Mouse (Mus musculus): ENCODE data around the gene Clk2. TPM values are rescaled to one million over a fixed set of nuclear protein-coding genes. Genes with fewer than 3 reads are reported as not detected.
A peak's percentile ranks its signal among the peaks of the same experiment; 100 is the strongest.
"Not testable (repeated sequence)": the region's sequence is repeated elsewhere in the genome, so short reads cannot be mapped to it uniquely, and the experiment has no call there.

Gene Clk2
- polyA plus RNA-seq, 1 experiment from 2014 or later, result 18.0 TPM

GRCm38 (mm10) chr3:89156951-89157350 is 7.6 kb upstream of the Clk2 start:
- Histone ChIP-seq H3K27ac (ENCODE audit: low read length) (no peak overlapping the region), H3K4me3 (ENCODE audit: low read length) (no peak overlapping the region), H3K9me3 (ENCODE audit: control insufficient read depth, low read length) (no peaks in the 10 kb centered on the region), H3K27me3 (replicated peaks; ENCODE audit: control insufficient read depth, insufficient read depth, low read length) (0 out of 2 replicates have a peak, but pooled peaks cover 3% of the 10 kb centered on the region), H3K4me1 (ENCODE audit: control insufficient read depth, insufficient read depth, low read length) (peaks cover 10% of the 10 kb centered on the region), H3K36me3 (ENCODE audit: control insufficient read depth, insufficient read depth, low read length) (no peaks in the 10 kb centered on the region), H3K4me2 (ENCODE audit: low read depth, low read length) (no peak overlapping the region), H3K9ac (ENCODE audit: low read depth, low read length) (no peak overlapping the region)
- ATAC-seq, result no peak
- WGBS, result 87% methylated on average over 8 of the region's 8 CpGs

GRCm38 (mm10) chr3:89158651-89159050 is 5.9 kb upstream of the Clk2 start:
- 0 out of 2 replicates have a peak, but pooled peaks cover 3% of the 10 kb centered on the region for H3K27me3 ChIP-seq (replicated peaks; ENCODE audit: control insufficient read depth, insufficient read depth, low read length)
- no peak for ATAC-seq
- H3K36me3 ChIP-seq (ENCODE audit: control insufficient read depth, insufficient read depth, low read length), result no peaks in the 10 kb centered on the region
- H3K4me1 ChIP-seq (ENCODE audit: control insufficient read depth, insufficient read depth, low read length), result peaks cover 11% of the 10 kb centered on the region
- H3K9me3 ChIP-seq (ENCODE audit: control insufficient read depth, low read length), result no peaks in the 10 kb centered on the region
- H3K4me3 ChIP-seq (ENCODE audit: low read length), result no peak overlapping the region
- no peak overlapping the region for H3K27ac ChIP-seq (ENCODE audit: low read length)
- H3K9ac ChIP-seq (ENCODE audit: low read depth, low read length), result no peak overlapping the region
- 22% methylated on average over 7 of the region's 7 CpGs for WGBS
- no peak overlapping the region for H3K4me2 ChIP-seq (ENCODE audit: low read depth, low read length)

GRCm38 (mm10) chr3:89159211-89159610 is 5.4 kb upstream of the Clk2 start:
- 0 out of 2 replicates have a peak, but pooled peaks cover 3% of the 10 kb centered on the region for H3K27me3 ChIP-seq (replicated peaks; ENCODE audit: control insufficient read depth, insufficient read depth, low read length)
- under 1% methylated on average over 13 of the region's 13 CpGs for WGBS
- H3K27ac ChIP-seq (ENCODE audit: low read length), result no peak overlapping the region
- H3K4me3 ChIP-seq (ENCODE audit: low read length), result peak overlapping the region; percentile 68
- no peaks in the 10 kb centered on the region for H3K9me3 ChIP-seq (ENCODE audit: control insufficient read depth, low read length)
- no peaks in the 10 kb centered on the region for H3K36me3 ChIP-seq (ENCODE audit: control insufficient read depth, insufficient read depth, low read length)
- H3K4me2 ChIP-seq (ENCODE audit: low read depth, low read length), result peak overlapping the region; percentile 100
- peaks cover 15% of the 10 kb centered on the region for H3K4me1 ChIP-seq (ENCODE audit: control insufficient read depth, insufficient read depth, low read length)
- H3K9ac ChIP-seq (ENCODE audit: low read depth, low read length), result no peak overlapping the region
- ATAC-seq, result peak; percentile 49

GRCm38 (mm10) chr3:89159616-89160344 is 4.8 kb upstream of the Clk2 start, which contains the start of gene Hcn3:
Gene Hcn3, minus strand, starts transcription at chr3:89160196.
- WGBS, result under 1% methylated on average over 64 of the region's 66 CpGs
- Histone ChIP-seq H3K4me2 (ENCODE audit: low read depth, low read length) (peak within 1 kb of the TSS; percentile 100), H3K4me1 (ENCODE audit: control insufficient read depth, insufficient read depth, low read length) (peaks cover 15% of the 10 kb centered on the region), H3K9me3 (ENCODE audit: control insufficient read depth, low read length) (no peaks in the 10 kb centered on the region), H3K27me3 (replicated peaks; ENCODE audit: control insufficient read depth, insufficient read depth, low read length) (0 out of 2 replicates have a peak, but pooled peaks cover 3% of the 10 kb centered on the region), H3K9ac (ENCODE audit: low read depth, low read length) (peak within 1 kb of the TSS; percentile 68), H3K36me3 (ENCODE audit: control insufficient read depth, insufficient read depth, low read length) (no peaks in the 10 kb centered on the region), H3K4me3 (ENCODE audit: low read length) (peak within 1 kb of the TSS; percentile 68), H3K27ac (ENCODE audit: low read length) (no peak within 1 kb of the TSS)
- peak; percentile 51 for ATAC-seq

- not testable (repeated sequence) for ATAC-seq; H3K9ac ChIP-seq (ENCODE audit: low read depth, low read length); H3K9me3 ChIP-seq (ENCODE audit: control insufficient read depth, low read length); H3K4me2 ChIP-seq (ENCODE audit: low read depth, low read length); H3K36me3 ChIP-seq (ENCODE audit: control insufficient read depth, insufficient read depth, low read length); H3K4me3 ChIP-seq (ENCODE audit: low read length); H3K27me3 ChIP-seq (replicated peaks; ENCODE audit: control insufficient read depth, insufficient read depth, low read length); H3K27ac ChIP-seq (ENCODE audit: low read length)
- peaks cover 24% of the 10 kb centered on the region for H3K4me1 ChIP-seq (ENCODE audit: control insufficient read depth, insufficient read depth, low read length)
These were observed 3.4 kb upstream of the Clk2 start for GRCm38 (mm10) chr3:89161207-89161606.

GRCm38 (mm10) chr3:89161786-89162185 is 2.8 kb upstream of the Clk2 start:
- H3K27me3 ChIP-seq (replicated peaks; ENCODE audit: control insufficient read depth, insufficient read depth, low read length), result 0 out of 2 replicates have a peak, but pooled peaks cover 3% of the 10 kb centered on the region
- H3K9ac ChIP-seq (ENCODE audit: low read depth, low read length), result no peak overlapping the region
- H3K36me3 ChIP-seq (ENCODE audit: control insufficient read depth, insufficient read depth, low read length), result no peaks in the 10 kb centered on the region
- H3K27ac ChIP-seq (ENCODE audit: low read length), result no peak overlapping the region
- 81% methylated on average over 4 of the region's 4 CpGs for WGBS
- H3K9me3 ChIP-seq (ENCODE audit: control insufficient read depth, low read length), result no peaks in the 10 kb centered on the region
- no peak overlapping the region for H3K4me2 ChIP-seq (ENCODE audit: low read depth, low read length)
- no peak for ATAC-seq
- peaks cover 28% of the 10 kb centered on the region for H3K4me1 ChIP-seq (ENCODE audit: control insufficient read depth, insufficient read depth, low read length)
- H3K4me3 ChIP-seq (ENCODE audit: low read length), result no peak overlapping the region

- no peaks in the 10 kb centered on the region for H3K9me3 ChIP-seq (ENCODE audit: control insufficient read depth, low read length)
- no peak overlapping the region for H3K4me2 ChIP-seq (ENCODE audit: low read depth, low read length)
- peaks cover 28% of the 10 kb centered on the region for H3K4me1 ChIP-seq (ENCODE audit: control insufficient read depth, insufficient read depth, low read length)
- WGBS, result 77% methylated on average over 1 of the region's 1 CpGs
- no peak for ATAC-seq
- 0 out of 2 replicates have a peak, but pooled peaks cover 3% of the 10 kb centered on the region for H3K27me3 ChIP-seq (replicated peaks; ENCODE audit: control insufficient read depth, insufficient read depth, low read length)
- no peak overlapping the region for H3K27ac ChIP-seq (ENCODE audit: low read length)
- H3K4me3 ChIP-seq (ENCODE audit: low read length), result no peak overlapping the region
- H3K36me3 ChIP-seq (ENCODE audit: control insufficient read depth, insufficient read depth, low read length), result no peaks in the 10 kb centered on the region
- H3K9ac ChIP-seq (ENCODE audit: low read depth, low read length), result no peak overlapping the region
These were observed 1.5 kb upstream of the Clk2 start for GRCm38 (mm10) chr3:89163123-89163522.

GRCm38 (mm10) chr3:89163643-89164245 is 851 bp upstream of the Clk2 start:
- Histone ChIP-seq H3K9me3 (ENCODE audit: control insufficient read depth, low read length) (no peaks in the 10 kb centered on the region), H3K27me3 (replicated peaks; ENCODE audit: control insufficient read depth, insufficient read depth, low read length) (no peaks in the 10 kb centered on the region), H3K4me1 (ENCODE audit: control insufficient read depth, insufficient read depth, low read length) (peaks cover 28% of the 10 kb centered on the region), H3K36me3 (ENCODE audit: control insufficient read depth, insufficient read depth, low read length) (peaks cover 4% of the 10 kb centered on the region), H3K4me2 (ENCODE audit: low read depth, low read length) (peak overlapping the region; percentile 80; the same call in 1 of the 2 replicates), H3K9ac (ENCODE audit: low read depth, low read length) (peak overlapping the region; percentile 96), H3K4me3 (ENCODE audit: low read length) (peak overlapping the region; percentile 91), H3K27ac (ENCODE audit: low read length) (no peak overlapping the region)
- ATAC-seq, result no peak
- 76% methylated on average over 5 of the region's 5 CpGs for whole genome bisulfite sequencing

- 15% methylated on average over 12 of the region's 12 CpGs for WGBS
- Histone ChIP-seq H3K4me1 (ENCODE audit: control insufficient read depth, insufficient read depth, low read length) (peaks cover 19% of the 10 kb centered on the region), H3K27ac (ENCODE audit: low read length) (peak overlapping the region; percentile 95), H3K36me3 (ENCODE audit: control insufficient read depth, insufficient read depth, low read length) (peaks cover 18% of the 10 kb centered on the region), H3K4me3 (ENCODE audit: low read length) (peak overlapping the region; percentile 91), H3K9me3 (ENCODE audit: control insufficient read depth, low read length) (no peaks in the 10 kb centered on the region), H3K4me2 (ENCODE audit: low read depth, low read length) (peak overlapping the region; percentile 80), H3K9ac (ENCODE audit: low read depth, low read length) (peak overlapping the region; percentile 96), H3K27me3 (replicated peaks; ENCODE audit: control insufficient read depth, insufficient read depth, low read length) (no peaks in the 10 kb centered on the region)
- ATAC-seq, result no peak
These were observed 774 bp downstream of the Clk2 start for GRCm38 (mm10) chr3:89165268-89165870.
